Mouse (Mus musculus) lung, postnatal 36 days (tissue): ENCODE data around the gene Speer4c.
"Not testable (repeated sequence)": the region's sequence is repeated elsewhere in the genome, so short reads cannot be mapped to it uniquely, and the experiment has no call there.

Source experiments
- DNase-seq: peaks from one replicate; pipeline ENCODE4 v3.0.0; 2022; ENCODE audit warnings: mixed read lengths

Speer4c gene

GRCm38 (mm10) chr5:15714171-15714570, at the start of gene Speer4c:
Speer4c (minus strand) TSS chr5:15714271.
- not testable (repeated sequence) for DNase-seq

- no peak for DNase-seq
Observed at GRCm38 (mm10) chr5:15747478-15748255, 33.6 kb upstream of the Speer4c start.

- no peak for DNase-seq
Observed at GRCm38 (mm10) chr5:15734097-15734867, 20.2 kb upstream of the Speer4c start.

GRCm38 (mm10) chr5:15702891-15703290, 11.2 kb downstream of the Speer4c start:
- peak; percentile 11 for DNase-seq

- DNase-seq = not testable (repeated sequence)
Observed at GRCm38 (mm10) chr5:15697719-15698118, 16.4 kb downstream of the Speer4c start.

- not testable (repeated sequence) for DNase-seq
Observed at GRCm38 (mm10) chr5:15691849-15692248, 22.2 kb downstream of the Speer4c start.

- not testable (repeated sequence) for DNase-seq
Observed at GRCm38 (mm10) chr5:15690822-15691221, 23.2 kb downstream of the Speer4c start.

- not testable (repeated sequence) for DNase-seq
Observed at GRCm38 (mm10) chr5:15689659-15690213, 24.3 kb downstream of the Speer4c start.

GRCm38 (mm10) chr5:15688874-15689658, 25.0 kb downstream of the Speer4c start:
- not testable (repeated sequence) for DNase-seq

- DNase-seq = not testable (repeated sequence)
Observed at GRCm38 (mm10) chr5:15681301-15682035, 32.6 kb downstream of the Speer4c start.

GRCm38 (mm10) chr5:15679980-15680949, 33.8 kb downstream of the Speer4c start:
- not testable (repeated sequence) for DNase-seq

GRCm38 (mm10) chr5:15678907-15679306, 35.2 kb downstream of the Speer4c start:
- DNase-seq = not testable (repeated sequence)

GRCm38 (mm10) chr5:15677750-15678149, 36.3 kb downstream of the Speer4c start:
- not testable (repeated sequence) for DNase-seq

- DNase-seq = not testable (repeated sequence)
Observed at GRCm38 (mm10) chr5:15674429-15675244, 39.4 kb downstream of the Speer4c start.

GRCm38 (mm10) chr5:15673989-15674388, 40.1 kb downstream of the Speer4c start:
- not testable (repeated sequence) for DNase-seq

GRCm38 (mm10) chr5:15670789-15671188, 43.3 kb downstream of the Speer4c start:
- not testable (repeated sequence) for DNase-seq

GRCm38 (mm10) chr5:15663847-15664246, 50.2 kb downstream of the Speer4c start:
- not testable (repeated sequence) for DNase-seq
